Mouse (Mus musculus) C2C12 (cell line): Measurements from ENCODE around the gene Unc13c.

Source experiments
- CEBPB ChIP-seq: IDR thresholded peaks from one replicate; pipeline ENCODE4 v1.6.1; 2011; ENCODE audit warnings: low read depth, mild to moderate bottlenecking, control low read depth, moderate library complexity
- CTCF ChIP-seq: IDR thresholded peaks from one replicate; pipeline ENCODE4 v1.5.1; 2011; ENCODE audit not compliant: control insufficient read depth, insufficient read depth, insufficient read length
- FOSL1 ChIP-seq: IDR thresholded peaks from one replicate; pipeline ENCODE4 v1.8.0; 2011; ENCODE audit warnings: mild to moderate bottlenecking, low read length; ENCODE audit not compliant: poor library complexity, insufficient read depth, severe bottlenecking
- MAX ChIP-seq: IDR thresholded peaks from one replicate; pipeline ENCODE4 v1.6.1; 2011; ENCODE audit warnings: mild to moderate bottlenecking, control low read depth
- MYOD1 ChIP-seq: IDR thresholded peaks from one replicate; pipeline ENCODE4 v1.6.1; 2011; ENCODE audit warnings: low read depth; ENCODE audit not compliant: control insufficient read depth, insufficient read length
- MYOG ChIP-seq: IDR thresholded peaks from one replicate; pipeline ENCODE4 v1.6.1; 2011; ENCODE audit not compliant: control insufficient read depth, insufficient read length; ENCODE audit errors: extremely low read depth
- USF1 ChIP-seq: IDR thresholded peaks from one replicate; pipeline ENCODE4 v1.6.1; 2011; ENCODE audit warnings: low read depth, mild to moderate bottlenecking, control low read depth, moderate library complexity

GRCm38 (mm10) chr9:73882393-73882919 lies 86.3 kb downstream of the Unc13c start:
- TF ChIP-seq CTCF (no peak), USF1 (no peak), CEBPB (no peak), MAX (no peak), MYOD1 (no peak), MYOG (no peak), FOSL1 (no peak)
